Mouse (Mus musculus) frontal cortex, postnatal 10 days (tissue): ENCODE data around the gene B4galt2.

Experiments used
- DNase-seq, 2 experiments: peaks; one replicate each; pipeline ENCODE4 v3.0.0; 2022; ENCODE audit warnings: low spot score in 2 of 2, mixed read lengths in 1 of 2

B4galt2 gene

DNA sequence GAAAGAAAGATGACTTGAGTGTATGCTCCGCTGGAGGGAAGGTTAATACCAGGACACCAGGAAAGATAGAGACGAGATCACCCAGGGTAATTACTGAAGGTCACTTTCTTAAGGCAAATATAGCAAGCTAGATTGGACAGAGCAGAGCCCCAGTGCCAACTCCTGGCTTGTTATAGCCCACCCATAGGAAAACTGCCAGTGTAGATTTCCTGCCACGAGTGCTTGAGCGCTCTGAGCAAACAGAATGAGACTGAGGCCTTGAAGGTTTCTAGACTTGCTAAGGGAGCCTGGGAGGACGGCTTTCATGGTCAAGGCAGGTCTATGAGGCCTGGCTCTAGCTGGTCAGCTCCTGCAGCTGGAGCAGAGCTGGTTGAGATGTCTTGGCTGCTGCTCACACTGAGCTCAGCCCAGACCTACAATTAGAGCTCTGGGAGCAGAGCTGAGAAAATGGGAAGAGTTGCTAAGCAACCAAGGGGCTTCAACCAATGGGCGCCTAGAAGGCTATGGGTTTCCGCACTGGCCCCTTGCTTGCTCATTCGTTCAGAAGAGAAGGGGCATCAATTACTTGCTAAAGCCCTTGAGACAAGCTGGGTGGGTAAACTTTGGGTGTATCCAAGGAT, 25.7 kb upstream of the B4galt2 start:
- DNase-seq, result peak in 1 of 2 experiments; percentile 62

DNA sequence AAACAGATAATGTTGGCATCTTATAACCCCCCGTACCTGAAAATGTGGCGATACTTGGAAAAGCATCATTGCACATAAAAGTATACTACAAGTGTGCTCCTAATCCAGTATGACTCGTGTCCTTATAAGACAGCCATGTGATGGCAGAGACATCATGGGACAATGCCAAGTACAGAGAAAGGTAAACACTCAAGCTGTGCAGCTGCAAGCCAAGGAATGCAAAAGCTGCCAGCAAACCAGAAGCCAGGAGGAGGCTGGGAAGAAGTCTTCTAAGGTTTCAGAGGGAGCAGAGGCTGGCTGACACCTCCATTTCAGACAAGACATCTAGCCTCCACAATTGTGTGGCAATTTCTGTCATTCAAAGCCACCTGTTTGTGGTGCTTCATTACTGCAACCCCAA, 22.9 kb upstream of the B4galt2 start:
- DNase-seq, result no peak

DNA sequence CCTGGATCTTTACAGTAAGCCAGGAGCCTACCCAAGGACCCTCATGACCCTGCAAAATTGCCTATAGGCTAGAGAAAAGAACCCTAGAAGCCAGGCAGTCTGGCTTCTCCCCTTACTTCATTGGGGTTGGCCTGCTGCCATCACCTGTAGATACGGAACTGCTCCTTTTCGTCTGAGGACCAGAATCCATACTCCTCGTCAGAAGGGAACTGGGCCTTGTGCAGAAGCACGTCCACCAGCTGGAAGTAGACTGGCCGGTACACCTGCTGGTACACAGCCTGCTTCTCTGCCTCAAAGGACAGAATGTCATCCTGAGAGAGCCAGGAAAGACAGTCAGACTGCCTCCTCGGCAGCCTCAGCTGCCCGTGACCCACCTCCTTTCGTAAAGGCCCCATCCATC, 21.5 kb upstream of the B4galt2 start:
- no peak for DNase-seq

DNA sequence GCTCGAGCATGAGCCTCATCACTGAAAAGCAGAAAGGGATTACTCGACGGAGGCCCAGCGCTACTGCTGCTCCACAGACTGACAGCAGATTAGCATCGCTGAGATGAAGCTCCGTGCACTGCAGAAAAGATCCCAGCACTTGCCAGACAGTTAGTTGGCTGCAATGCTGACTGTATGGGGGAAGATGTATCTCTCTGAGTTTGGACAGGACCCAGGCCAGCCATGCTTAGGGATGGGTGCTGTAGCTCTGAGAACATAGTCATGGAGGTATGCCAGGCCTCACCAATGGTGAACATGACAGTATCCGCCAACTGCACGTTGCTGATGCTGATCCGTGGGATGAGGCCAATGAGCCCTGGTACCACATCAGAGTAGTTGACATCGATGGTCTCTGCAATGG, 20.8 kb upstream of the B4galt2 start:
- no peak for DNase-seq

DNA sequence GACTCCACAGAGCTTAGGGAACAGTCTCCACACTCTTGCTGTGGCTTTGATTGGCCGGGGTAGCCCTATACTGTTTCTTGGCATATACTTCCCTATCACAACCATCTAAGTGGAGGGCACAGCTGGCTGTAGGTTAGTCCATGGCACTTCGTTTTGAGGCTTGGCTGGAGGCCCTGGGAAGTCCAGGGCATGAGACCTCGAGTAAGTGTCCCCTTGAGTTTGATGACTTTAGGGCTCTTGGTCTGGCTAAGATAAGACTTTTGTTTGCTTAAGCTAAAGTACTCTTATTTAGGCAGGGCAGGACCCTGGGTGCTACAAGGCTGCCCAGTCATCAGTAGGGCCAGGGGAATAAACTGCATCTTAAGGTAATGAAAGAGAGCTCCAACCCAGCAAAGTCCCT, 14.8 kb upstream of the B4galt2 start:
- no peak for DNase-seq

DNA sequence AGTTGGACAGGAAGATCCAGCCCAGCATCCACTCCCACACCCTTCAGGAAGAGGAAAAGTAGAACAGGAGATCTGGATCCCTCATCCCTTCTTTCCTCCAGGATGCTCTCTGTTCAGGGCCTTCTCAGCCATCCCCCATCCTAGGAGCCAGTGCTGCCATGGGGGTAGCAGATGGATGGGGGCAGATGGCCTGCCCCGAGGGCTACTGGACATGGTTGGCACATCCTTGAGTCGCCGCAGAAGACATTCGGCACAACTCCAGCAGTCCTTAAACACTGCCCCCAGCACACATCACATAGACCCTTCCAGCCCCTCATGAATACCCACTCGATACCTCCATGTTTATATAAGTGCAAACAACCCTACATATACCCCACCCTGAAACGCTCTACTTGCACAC, 12.7 kb upstream of the B4galt2 start:
- DNase-seq, result no peak

DNA sequence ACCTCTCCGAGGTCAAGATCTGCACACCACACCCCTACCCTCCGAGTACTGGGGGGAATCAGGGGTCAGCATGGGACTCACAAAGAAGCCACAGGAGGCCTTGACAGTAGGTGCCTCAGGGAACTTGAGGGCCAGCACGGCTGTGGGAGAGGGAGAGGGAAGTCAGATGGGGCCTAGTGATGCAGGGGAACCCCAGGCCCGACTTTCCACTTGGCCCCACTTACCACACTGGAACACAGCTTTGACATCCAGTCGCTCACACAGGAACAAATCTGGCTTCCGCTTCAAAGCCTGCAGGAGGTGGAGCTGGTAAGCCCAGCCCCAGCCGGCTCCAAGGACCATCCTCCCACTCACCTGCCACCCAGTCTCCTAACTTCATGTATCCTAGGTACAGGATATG, 12.1 kb upstream of the B4galt2 start:
- DNase-seq, result no peak

DNA sequence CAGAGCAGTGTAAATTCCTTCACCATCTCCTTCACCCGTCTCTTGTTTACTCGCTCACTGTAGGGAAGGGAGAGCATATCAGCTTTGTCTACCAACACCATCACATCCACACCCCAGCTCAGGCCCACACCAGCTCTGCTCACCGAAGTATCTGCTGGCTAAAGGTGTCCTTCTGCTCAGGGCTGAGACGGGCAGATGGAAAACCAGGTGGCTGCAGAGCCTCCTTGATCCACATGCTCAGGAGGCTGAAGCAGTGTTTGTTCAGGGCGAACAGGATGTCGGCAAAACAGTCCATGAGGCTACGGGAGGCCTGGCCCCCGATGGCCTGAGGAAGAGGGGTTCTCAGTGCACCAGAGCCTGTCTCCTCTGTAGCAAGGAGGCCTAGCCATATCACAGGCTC, 11.3 kb upstream of the B4galt2 start:
- DNase-seq, result no peak

DNA sequence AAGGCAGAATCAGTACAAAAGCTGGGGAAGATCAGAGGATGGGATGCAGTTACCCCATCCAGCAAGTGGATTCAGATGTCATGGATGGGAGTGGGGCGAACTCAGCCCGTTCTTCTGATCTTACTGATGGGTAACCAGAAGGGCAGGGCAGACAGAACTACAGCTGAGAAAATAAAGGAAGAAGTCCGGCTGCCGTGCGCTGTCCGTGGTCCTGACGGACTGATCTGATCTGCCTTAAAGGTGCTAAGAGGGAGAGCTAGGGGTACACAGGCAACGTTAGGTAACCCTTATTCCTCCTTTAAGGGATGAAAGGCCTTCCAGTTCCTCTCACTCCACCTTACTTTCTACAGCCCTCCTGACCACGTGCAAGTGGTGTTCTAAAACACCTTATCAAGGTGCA, 10.1 kb upstream of the B4galt2 start:
- no peak for DNase-seq

DNA sequence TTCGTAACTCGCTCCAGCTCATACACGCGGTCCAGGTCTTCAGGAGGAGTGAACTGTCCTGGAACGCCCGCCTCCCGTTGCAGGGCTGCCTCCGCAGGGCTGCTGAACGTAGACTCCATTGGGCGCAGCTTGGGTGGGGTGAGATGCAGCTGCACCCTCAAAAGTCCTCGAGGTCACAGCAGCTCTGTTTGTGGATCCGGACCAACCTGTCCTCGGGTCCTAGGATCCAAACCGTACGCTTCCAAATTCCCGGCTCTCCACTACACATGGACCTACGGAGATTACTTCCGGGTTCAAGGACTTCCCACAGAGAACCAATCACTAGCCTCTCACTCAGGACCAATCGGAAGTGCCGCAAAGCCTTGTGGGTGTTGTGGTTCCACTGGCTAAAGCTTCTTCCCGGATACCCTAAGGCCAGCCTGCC, 8.5 kb upstream of the B4galt2 start, which contains the start of gene Dph2:
Gene Dph2 (minus strand): TSS at position 295 of the 424 bp plus-strand sequence.
- DNase-seq, result peak; percentile 76 to 78

DNA sequence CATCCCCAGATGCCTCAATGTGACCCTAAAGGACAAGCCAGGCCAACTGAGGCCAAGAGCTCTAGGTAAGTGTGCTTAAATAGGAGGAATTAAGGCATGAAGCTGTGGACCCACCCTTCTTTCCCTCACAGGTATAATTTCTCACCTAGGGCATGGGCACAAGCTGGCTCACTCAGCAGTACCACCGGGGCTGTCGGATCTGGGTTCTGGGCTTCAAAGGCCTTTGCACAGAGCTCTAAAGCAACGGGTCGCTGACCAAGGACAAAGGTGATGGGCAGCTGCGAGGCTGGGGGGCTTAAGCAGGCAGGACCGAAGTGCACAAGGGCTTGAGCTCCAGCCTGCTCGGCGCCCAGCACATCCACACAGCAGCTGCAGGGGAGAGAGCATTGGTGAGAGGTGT, 7.5 kb upstream of the B4galt2 start:
- DNase-seq, result no peak

DNA sequence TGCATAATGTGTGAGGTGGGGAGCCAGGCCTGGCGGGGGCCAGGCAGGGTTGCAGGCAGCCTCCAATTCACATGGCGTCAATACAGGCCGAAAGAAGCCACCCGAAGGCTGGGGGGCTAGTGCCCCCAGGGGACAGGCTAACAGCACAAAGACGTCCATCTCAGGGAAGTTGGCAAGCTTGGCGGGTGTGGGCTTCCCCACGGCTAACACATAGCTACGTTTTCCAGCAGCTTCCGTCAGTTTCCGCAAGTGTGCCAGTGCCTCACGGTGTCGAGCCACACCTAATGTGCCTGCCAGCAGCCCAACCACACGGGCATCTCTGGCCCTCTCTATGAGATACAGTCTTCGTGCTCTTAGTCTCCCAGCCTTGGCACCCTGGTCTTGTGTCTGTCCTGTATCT, 6.7 kb upstream of the B4galt2 start:
- no peak for DNase-seq

DNA sequence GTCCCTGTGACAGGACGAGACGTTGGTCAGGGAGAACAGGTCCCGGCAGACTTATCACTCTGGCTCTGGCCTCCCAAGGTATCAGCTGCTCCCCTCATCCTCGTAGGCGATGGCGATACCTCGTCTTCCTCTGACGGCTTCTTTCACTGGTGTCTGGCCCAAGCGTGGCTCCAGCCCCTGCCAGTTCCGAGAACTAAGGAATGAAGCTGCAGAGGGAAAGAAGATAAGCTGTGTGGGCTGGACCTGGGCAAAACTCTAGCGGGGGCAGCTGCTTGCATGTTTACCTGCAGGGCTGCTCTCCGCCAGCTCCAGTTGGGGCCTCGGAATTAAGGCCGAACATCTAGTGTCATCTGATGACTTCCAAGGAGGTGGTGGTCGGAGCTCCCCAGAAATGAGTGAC, 6.2 kb upstream of the B4galt2 start:
- no peak for DNase-seq

DNA sequence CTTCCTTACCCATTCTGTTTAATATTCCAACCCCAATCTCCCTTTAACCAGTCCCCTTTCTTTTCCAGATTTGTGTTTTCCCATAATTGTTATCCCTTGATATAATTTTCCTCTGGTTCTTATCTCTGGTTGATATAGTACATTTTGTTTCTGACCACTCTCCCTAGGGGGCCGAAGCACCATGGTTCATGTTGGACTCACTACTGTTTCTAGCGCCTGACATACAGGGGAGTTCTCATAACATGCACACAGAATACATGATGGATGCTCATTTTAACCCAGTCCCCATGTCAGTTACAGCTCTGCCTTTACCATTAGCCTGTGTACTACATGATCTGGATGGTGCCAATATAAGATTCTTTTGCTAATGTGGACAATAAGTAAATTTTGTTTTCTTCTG, 4.6 kb upstream of the B4galt2 start:
- no peak for DNase-seq

DNA sequence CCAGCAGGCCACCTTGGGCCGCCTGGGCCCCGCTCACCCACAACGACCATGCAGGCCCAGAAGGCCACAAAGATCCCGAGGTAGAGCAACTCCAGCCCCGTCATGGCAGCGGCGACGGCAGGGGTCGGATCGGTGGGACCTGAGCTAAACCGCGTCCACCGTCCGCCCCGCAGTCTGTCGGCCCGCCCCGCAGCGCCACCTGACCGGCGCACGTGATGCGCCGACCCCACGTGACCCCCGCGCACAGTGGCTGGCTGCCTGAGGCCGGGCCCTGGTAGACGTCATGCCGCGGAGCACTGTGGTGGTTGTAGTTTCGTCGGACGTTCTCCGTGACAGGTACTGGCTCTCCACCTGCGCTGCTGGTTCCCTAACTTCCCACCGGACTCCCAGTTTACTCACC, 3.8 kb upstream of the B4galt2 start, which contains the start of gene Atp6v0b:
Gene Atp6v0b (minus strand): TSS at position 201 of the 400 bp plus-strand sequence.
- peak; percentile 93 to 95 for DNase-seq

DNA sequence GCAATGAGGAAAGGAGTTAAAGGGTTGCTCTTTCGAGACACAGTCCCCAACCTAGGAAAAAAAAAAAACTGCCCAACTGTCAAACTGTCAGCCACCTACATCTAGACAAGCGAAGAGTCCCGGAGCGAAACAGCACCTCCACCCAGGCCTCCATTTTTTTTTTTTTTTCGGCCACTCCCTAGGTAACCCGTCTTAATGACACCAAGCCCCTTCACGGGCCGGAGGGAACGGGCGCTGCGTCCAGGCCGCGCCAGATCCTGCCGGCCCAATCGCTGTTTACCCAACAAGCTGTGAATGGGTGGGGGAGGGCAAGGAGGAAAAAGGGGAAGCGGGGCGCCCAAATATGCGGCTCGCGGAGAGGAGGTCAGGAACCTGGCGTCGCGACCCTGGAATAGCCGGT, 3.4 kb upstream of the B4galt2 start:
- DNase-seq, result no peak

DNA sequence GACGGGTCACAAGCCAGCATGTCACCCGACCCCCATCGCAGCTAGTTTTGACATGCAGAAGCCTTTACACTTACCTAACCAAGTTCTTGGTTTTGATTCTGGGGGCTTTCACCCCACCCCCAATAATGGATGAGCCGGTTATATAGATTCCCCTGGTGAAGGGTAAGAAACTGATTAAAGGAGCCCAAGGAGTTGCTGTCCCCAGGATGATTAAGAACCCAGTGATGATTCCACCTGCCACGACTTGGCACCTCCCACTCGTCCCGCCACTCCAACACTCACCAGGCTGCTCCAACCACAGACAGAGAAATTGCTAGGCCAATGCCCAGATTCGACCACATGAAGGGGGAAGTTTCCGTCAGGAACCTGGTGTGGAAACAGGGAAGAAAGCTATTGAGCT, 2.7 kb upstream of the B4galt2 start:
- no peak for DNase-seq

DNA sequence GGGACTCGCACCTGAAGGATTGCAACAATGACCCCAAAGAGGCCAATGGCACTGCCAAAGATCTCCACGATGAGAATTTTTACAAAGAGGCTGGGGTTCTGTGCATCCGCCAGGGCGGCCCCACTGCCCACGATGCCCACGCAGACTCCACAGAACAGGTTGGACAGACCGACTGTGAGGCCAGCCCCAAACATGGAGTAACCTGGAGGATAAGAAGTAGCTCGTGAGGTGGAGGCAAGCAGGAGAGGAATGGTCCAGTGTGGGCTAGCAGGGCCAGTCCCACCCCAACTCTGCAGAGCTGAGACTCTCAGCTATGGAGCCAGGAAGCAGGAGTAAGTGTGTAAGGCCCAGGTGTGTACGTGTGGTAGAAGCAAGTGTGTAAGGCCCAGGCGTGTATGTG, 1.8 kb upstream of the B4galt2 start:
- no peak for DNase-seq

DNA sequence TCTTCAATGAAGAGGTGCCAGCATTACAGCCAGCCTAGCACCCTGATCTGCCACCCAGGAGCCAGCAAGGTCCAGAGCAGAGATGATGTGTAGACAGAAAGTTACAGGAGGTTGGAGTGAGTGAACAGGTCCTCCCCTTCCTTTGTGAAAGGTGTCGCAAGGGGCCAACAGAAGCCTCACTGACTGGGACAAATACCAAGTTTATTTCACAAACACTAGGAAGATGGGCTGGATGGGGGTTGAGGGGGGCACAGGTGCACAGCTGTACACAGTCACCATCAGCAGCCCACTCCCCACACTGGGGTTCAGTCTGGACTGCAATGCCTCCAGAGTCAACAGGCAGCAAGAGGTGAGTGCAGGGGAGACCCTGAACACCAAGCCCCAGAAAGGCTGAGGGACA, 859 bp upstream of the B4galt2 start:
- no peak for DNase-seq

DNA sequence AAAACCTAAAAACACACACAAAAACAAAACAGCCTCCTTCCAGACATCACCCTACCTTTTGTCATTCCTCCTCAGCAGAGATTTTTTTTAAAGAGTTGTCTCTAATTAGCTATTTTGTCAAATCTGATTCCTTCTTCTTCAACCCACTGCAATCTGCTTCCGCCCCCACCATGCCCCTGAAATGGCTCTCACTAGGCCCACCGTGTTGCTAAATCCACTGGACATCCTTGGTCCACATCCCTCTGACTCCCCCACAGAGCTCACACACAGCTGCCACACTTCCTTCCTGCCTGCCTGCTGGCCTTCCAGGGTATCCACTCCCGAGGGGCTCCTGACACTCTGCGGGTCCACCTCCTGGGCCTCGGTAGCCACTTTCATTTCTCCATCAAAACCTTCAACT, 4.6 kb downstream of the B4galt2 start:
- no peak for DNase-seq

DNA sequence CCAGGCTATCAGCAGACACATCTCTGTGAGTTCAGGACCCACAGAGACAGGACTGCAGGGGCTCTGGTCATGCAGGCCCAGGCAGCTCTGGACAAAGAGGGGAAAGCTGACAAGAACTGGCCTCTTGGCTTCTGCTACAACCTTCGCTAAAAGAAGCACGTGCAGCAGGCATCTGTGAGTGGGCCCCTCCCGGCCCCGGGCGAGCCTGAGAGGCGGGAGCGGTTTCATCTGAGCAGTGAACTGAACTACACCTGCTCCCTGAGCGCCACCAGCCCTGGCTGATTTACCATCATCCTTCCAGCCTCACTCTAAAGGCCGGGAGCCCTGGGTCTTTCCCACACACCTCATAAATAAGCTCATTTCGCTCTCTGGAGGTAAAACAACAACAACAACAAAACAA, 5.0 kb downstream of the B4galt2 start:
- DNase-seq, result no peak

DNA sequence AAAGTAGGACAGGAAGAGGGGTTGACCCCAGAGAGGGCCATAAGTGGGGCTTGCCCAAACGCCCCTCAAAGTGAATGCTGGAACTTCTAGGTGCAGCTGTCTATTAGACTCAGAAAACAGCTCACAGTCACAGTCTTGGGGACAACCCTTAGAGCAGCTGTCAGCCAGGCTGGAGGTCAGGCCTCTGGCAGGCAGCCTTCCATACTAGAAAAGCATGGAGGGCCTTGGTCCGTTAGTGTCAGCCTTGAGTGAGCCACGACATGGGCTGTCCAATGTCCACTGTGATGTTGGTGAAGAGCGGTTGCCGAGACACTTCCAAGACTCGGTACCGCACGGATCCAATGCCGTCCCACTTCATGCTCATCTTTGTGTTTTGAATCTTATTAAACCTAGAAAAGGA, 9.7 kb downstream of the B4galt2 start:
- no peak for DNase-seq

DNA sequence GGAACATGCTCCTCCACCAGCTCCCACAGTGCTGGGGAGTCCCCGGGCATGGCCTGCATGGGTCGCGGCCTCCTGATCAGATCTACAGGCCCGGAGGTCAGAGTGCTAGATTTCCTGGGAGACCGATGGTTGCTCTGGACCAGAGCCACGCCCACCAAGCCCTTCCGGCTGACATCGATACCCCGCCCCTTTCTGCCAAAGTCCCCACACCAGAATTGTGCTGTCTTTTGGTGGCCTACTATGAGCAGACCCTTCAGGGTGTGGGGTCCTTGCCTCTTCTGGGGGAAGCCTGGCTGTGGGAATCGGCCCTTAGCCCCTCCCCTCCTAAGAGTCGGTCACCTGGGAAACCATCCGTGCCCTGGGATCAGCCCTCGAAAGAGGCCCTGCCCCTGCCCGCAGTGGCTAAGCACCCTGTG, 10.8 kb downstream of the B4galt2 start, which contains the start of gene Ccdc24:
Gene Ccdc24 (minus strand): TSS at position 87 of the 416 bp plus-strand sequence.
- no peak for DNase-seq

DNA sequence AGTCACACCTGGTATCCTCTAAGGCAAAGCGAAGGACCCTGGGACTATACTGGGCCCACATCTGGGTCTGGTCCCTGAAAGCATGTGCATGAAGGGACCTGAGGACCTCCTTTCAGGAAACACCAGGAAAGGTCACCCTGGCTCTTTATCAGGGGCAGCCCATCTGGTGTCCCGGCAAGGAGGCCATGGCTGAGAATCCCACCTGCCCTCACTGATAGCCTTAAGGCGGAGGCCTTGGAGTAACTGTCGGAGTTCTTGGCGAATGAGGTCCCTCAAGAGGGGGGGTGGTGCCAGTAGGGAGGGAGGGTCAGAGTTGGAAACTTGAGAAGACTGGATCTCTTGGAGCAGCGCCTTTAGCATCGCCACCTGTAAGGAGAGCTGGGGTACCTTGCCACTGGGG, 11.5 kb downstream of the B4galt2 start:
- DNase-seq, result no peak
